Mouse (Mus musculus) lung, postnatal 0 days (tissue): ENCODE measurements around the gene Mx1.

Experiments
- CTCF ChIP-seq: IDR thresholded peaks from 2 replicates; pipeline ENCODE4 v1.5.1; 2016; ENCODE audit warnings: antibody characterized with exemption, mild to moderate bottlenecking
- EP300 ChIP-seq: IDR thresholded peaks from 2 replicates; pipeline ENCODE4 v1.6.1; 2016; ENCODE audit warnings: antibody characterized with exemption, mild to moderate bottlenecking, control low read depth

DNA sequence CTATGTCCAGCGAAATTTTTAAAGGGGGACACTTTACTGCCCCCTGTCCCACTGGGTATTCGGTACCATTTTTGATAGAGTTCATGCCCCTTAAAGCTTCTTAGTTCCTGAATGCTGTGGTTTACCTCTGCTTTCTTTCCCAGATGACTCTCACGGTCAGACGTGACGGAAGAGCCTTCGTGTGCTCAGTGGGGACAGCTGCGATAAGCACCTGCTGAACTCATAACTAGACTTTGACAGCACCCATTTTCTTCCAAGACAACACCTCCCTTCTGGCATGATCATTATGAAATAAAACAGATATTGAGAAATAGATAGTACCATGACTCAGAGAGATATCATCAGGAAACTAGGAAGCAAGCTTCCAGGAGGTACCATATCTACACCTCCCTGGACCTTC, 36.7 kb upstream of the Mx1 start:
- no peak for TF ChIP-seq CTCF
- TF ChIP-seq EP300 = no peak
